Mouse (Mus musculus) stomach, embryonic 15.5 days (tissue): ENCODE data around the gene Nmur1. TPM values are rescaled to one million over a fixed set of nuclear protein-coding genes. Genes with fewer than 3 reads are reported as not detected.

Source experiments
- ATAC-seq: fragments of 200-750 bp; cut with Nextera tagmentation; 2 replicates; pipeline ENCODE4 v1.8.0; 2017; ENCODE audit warnings: low read depth, moderate number of reproducible peaks, moderate TSS enrichment; ENCODE audit not compliant: insufficient read depth, low FRiP score
- H3K27ac ChIP-seq: fragments of 300-500 bp; sonication (generic); 2 replicates; pipeline ENCODE4 v1.5.1; 2015; ENCODE audit warnings: mild to moderate bottlenecking, inconsistent platforms
- H3K27me3 ChIP-seq: fragments of 300-500 bp; sonication (generic); replicated peaks from 2 replicates; pipeline ENCODE4 v1.6.1; 2015; ENCODE audit warnings: inconsistent platforms
- H3K36me3 ChIP-seq: fragments of 300-500 bp; sonication (generic); 2 replicates; pipeline ENCODE4 v1.6.1; 2015; ENCODE audit warnings: inconsistent platforms
- H3K4me1 ChIP-seq: fragments of 300-500 bp; sonication (generic); 2 replicates; pipeline ENCODE4 v1.6.1; 2015; ENCODE audit warnings: inconsistent platforms
- H3K4me2 ChIP-seq: fragments of 300-500 bp; sonication (generic); 2 replicates; pipeline ENCODE4 v1.6.1; 2015; ENCODE audit warnings: mild to moderate bottlenecking, inconsistent platforms
- H3K4me3 ChIP-seq: fragments of 300-500 bp; sonication (generic); replicated peaks from 2 replicates; pipeline ENCODE4 v1.5.1; 2015; ENCODE audit warnings: inconsistent platforms
- H3K9ac ChIP-seq: fragments of 300-500 bp; sonication (generic); 2 replicates; pipeline ENCODE4 v1.6.1; 2015; ENCODE audit warnings: inconsistent platforms
- H3K9me3 ChIP-seq: fragments of 300-500 bp; sonication (generic); 2 replicates; pipeline ENCODE4 v1.6.1; 2016; ENCODE audit warnings: inconsistent platforms
- WGBS: fragments of 180-500 bp; shearing (Covaris S2); methylation state at CpG from one replicate; pipeline ENCODE4 v1.1.7; 2015; 5-methylcytosine and 5-hydroxymethylcytosine counted together
- microRNA-seq: library from miRNA; unstranded; fragments of <30 nt; microRNA quantifications from one replicate; pipeline ENCODE4, GENCODE M21; 2016
- polyA plus RNA-seq: library from polyadenylated mRNA; unstranded; fragments of >200 nt; fragmentation: Nextera tagmentation; extraction: Ambion mirVana; gene quantifications from 2 replicates; pipeline ENCODE4 v1.2.1, GENCODE M21; 2015

Gene Nmur1
- polyA plus RNA-seq, 1 experiment from 2014 or later: not detected

DNA sequence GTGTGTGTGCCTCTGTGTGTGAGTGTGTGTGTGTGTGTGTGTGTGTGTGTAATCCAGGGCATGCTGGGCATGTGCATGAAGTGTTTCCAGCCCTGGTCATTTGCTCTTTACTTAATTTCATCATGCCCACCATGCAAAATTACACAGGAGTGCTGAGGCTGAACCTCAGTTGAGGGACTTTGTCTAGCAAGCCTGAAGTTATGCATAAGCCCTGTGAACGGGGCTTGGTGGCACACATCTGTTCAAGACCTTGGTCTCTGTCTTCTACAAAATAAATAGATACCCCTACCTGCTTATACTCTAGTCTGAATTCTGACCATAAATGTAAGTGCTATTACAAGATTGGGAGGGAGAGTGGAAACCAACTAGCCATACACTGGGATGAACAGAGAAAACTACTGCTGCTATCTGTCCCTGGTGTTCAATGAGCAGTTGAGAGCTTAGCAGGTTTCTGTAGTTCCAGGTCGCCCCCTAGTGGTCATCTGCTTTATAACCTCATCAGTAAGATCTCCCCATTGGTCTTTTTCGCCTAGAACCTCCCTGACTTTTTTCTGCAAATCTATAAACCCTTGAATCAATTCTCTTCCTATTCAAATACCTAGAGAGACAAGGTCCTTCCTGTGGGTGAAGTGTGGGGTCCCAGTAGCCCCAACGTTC, 86.7 kb downstream of the Nmur1 start:
- Histone ChIP-seq H3K4me2 (no peak overlapping the region), H3K27ac (no peak overlapping the region), H3K36me3 (no peaks in the 10 kb centered on the region), H3K4me3 (no peak overlapping the region), H3K9me3 (no peaks in the 10 kb centered on the region), H3K27me3 (no peaks in the 10 kb centered on the region), H3K4me1 (no peaks in the 10 kb centered on the region), H3K9ac (no peak overlapping the region)
- no peak for ATAC-seq
- WGBS: 27% methylated on average over 4 of the region's 4 CpGs

GRCm38 (mm10) chr1:86336330-86336729, 89.7 kb downstream of the Nmur1 start:
- Histone ChIP-seq H3K4me1 (no peaks in the 10 kb centered on the region), H3K4me3 (no peak overlapping the region), H3K36me3 (no peaks in the 10 kb centered on the region), H3K9me3 (no peaks in the 10 kb centered on the region), H3K27ac (no peak overlapping the region), H3K9ac (no peak overlapping the region), H3K4me2 (no peak overlapping the region), H3K27me3 (no peaks in the 10 kb centered on the region)
- WGBS: 30% methylated on average over 2 of the region's 2 CpGs
- ATAC-seq: peak; percentile 39; the same call in 1 of the 2 replicates

Small RNAs within 50 kb of the gene (microRNA-seq; reads per million reads assigned to microRNA genes)
- 59.1 reads per million, percentile 43 among the genes with 10 or more reads in this experiment for gene mmu-mir-3535

Other genes starting within 250 kb of the Nmur1 start
- gene B3gnt7, start 123.4 kb downstream of the Nmur1 start, polyA plus RNA-seq: 4.6 and 5.5 TPM in 2 replicates
- gene Ncl, start 66.8 kb downstream of the Nmur1 start, polyA plus RNA-seq: 368 and 423 TPM in 2 replicates
- not detected in 2 replicates for gene Tex44, start 101 bp upstream of the Nmur1 start, polyA plus RNA-seq
- 2,449 and 2,521 TPM in 2 replicates for gene Ptma, start 100.5 kb upstream of the Nmur1 start, polyA plus RNA-seq
- gene Pde6d, start 156.4 kb upstream of the Nmur1 start, polyA plus RNA-seq: 53.7 and 59.4 TPM in 2 replicates
- 31.7 and 33.8 TPM in 2 replicates for gene Cops7b, start 156.7 kb upstream of the Nmur1 start, polyA plus RNA-seq
- gene Nppc, start 244.3 kb upstream of the Nmur1 start, polyA plus RNA-seq: 2.5 and 3.0 TPM in 2 replicates